Mouse (Mus musculus) c-Kit-negative CD71-positive TER-119-positive erythroid progenitor cells, embryonic 14.5 days (primary cell): ENCODE measurements around the gene Abhd15.
"Not testable (repeated sequence)": the region's sequence is repeated elsewhere in the genome, so short reads cannot be mapped to it uniquely, and the experiment has no call there.

ENCODE experiments used
- DNase-seq: peaks from one replicate; pipeline ENCODE4 v3.0.0-alpha.2; 2013; ENCODE audit warnings: low read depth, low spot score

Abhd15 gene

GRCm38 (mm10) chr11:77512891-77513810 is 1.8 kb upstream of the Abhd15 start:
- DNase-seq: peak; percentile 64

GRCm38 (mm10) chr11:77513811-77514170 is 1.1 kb upstream of the Abhd15 start:
- no peak for DNase-seq

- DNase-seq: peak; percentile 46
Measured at GRCm38 (mm10) chr11:77514281-77514831, 565 bp upstream of the Abhd15 start.

- DNase-seq: no peak
Measured at GRCm38 (mm10) chr11:77515637-77516552, 974 bp downstream of the Abhd15 start, which contains the start of gene Trp53i13. Trp53i13 (minus strand) TSS chr11:77515980.

- DNase-seq: no peak
Measured at GRCm38 (mm10) chr11:77516553-77517425, 1.9 kb downstream of the Abhd15 start.

- no peak for DNase-seq
Measured at GRCm38 (mm10) chr11:77518051-77518798, 3.3 kb downstream of the Abhd15 start.

- DNase-seq: no peak
Measured at GRCm38 (mm10) chr11:77519043-77519442, 4.1 kb downstream of the Abhd15 start, which contains the start of gene Gm10392. Gm10392 (minus strand) TSS chr11:77519198.

GRCm38 (mm10) chr11:77520601-77521529 is 5.9 kb downstream of the Abhd15 start:
- no peak for DNase-seq

GRCm38 (mm10) chr11:77525804-77526486 is 11.0 kb downstream of the Abhd15 start:
- no peak for DNase-seq

GRCm38 (mm10) chr11:77528420-77528819 is 13.5 kb downstream of the Abhd15 start:
- not testable (repeated sequence) for DNase-seq

GRCm38 (mm10) chr11:77529644-77530043 is 14.7 kb downstream of the Abhd15 start:
- no peak for DNase-seq

GRCm38 (mm10) chr11:77530862-77531261 is 15.9 kb downstream of the Abhd15 start:
- no peak for DNase-seq

- DNase-seq: no peak
Measured at GRCm38 (mm10) chr11:77532202-77532846, 17.4 kb downstream of the Abhd15 start.

- no peak for DNase-seq
Measured at GRCm38 (mm10) chr11:77545261-77545660, 30.3 kb downstream of the Abhd15 start.

GRCm38 (mm10) chr11:77585201-77585600 is 70.3 kb downstream of the Abhd15 start:
- no peak for DNase-seq
